Mouse (Mus musculus) intestine, postnatal 0 days (tissue): ENCODE measurements around the gene Tnfrsf11a. TPM values are rescaled to one million over a fixed set of nuclear protein-coding genes. Genes with fewer than 3 reads are reported as not detected.

ENCODE experiments used
- ATAC-seq: fragments of 200-750 bp; cut with Nextera tagmentation; 2 replicates; pipeline ENCODE4 v1.8.0; 2017; ENCODE audit warnings: mild to moderate bottlenecking, moderate TSS enrichment, moderate library complexity
- H3K27ac ChIP-seq: fragments of 300-500 bp; sonication (generic); 2 replicates; pipeline ENCODE4 v1.5.1; 2014; ENCODE audit warnings: mild to moderate bottlenecking, low read depth, low read length, moderate library complexity
- H3K27me3 ChIP-seq: fragments of 300-500 bp; sonication (generic); replicated peaks from 2 replicates; pipeline ENCODE4 v1.6.1; 2014; ENCODE audit warnings: low read length, mixed read lengths; ENCODE audit not compliant: control insufficient read depth, insufficient read depth
- H3K36me3 ChIP-seq: fragments of 300-500 bp; sonication (generic); 2 replicates; pipeline ENCODE4 v1.6.1; 2014; ENCODE audit warnings: mild to moderate bottlenecking, moderate library complexity; ENCODE audit not compliant: control insufficient read depth, insufficient read depth
- H3K4me1 ChIP-seq: fragments of 300-500 bp; sonication (generic); replicated peaks from 2 replicates; pipeline ENCODE4 v1.6.1; 2014; ENCODE audit warnings: antibody characterized with exemption, low read length, mixed read lengths; ENCODE audit not compliant: control insufficient read depth, insufficient read depth
- H3K4me2 ChIP-seq: fragments of 300-500 bp; sonication (generic); replicated peaks from 2 replicates; pipeline ENCODE4 v1.6.1; 2014; ENCODE audit warnings: low read depth, mild to moderate bottlenecking, moderate library complexity
- H3K4me3 ChIP-seq: fragments of 300-500 bp; sonication (generic); 2 replicates; pipeline ENCODE4 v1.5.1; 2014; ENCODE audit warnings: low read depth, low read length
- H3K9ac ChIP-seq: fragments of 300-500 bp; sonication (generic); 2 replicates; pipeline ENCODE4 v1.6.1; 2014; ENCODE audit warnings: mild to moderate bottlenecking, low read depth, low read length
- H3K9me3 ChIP-seq: fragments of 300-500 bp; sonication (generic); 2 replicates; pipeline ENCODE4 v1.6.1; 2016; ENCODE audit warnings: mixed run types; ENCODE audit not compliant: control insufficient read depth
- CTCF ChIP-seq: sonication (generic); IDR thresholded peaks from 2 replicates; pipeline ENCODE4 v1.5.1; 2016; ENCODE audit warnings: low read depth, mild to moderate bottlenecking, control low read depth, antibody characterized with exemption, moderate library complexity
- WGBS: fragments of 180-500 bp; shearing (Covaris S2); extraction: QIAGEN DNeasy Blood & Tissue Kit; methylation state at CpG from one replicate; pipeline ENCODE4 v1.1.7; 2014; 5-methylcytosine and 5-hydroxymethylcytosine counted together
- polyA plus RNA-seq: library from polyadenylated mRNA; unstranded; fragments of >200 nt; fragmentation: Nextera tagmentation; extraction: Ambion mirVana; gene quantifications from 2 replicates; pipeline ENCODE4 v1.2.1, GENCODE M21; 2015

Gene Tnfrsf11a
- polyA plus RNA-seq, result 23.4 and 24.3 TPM in 2 replicates

DNA sequence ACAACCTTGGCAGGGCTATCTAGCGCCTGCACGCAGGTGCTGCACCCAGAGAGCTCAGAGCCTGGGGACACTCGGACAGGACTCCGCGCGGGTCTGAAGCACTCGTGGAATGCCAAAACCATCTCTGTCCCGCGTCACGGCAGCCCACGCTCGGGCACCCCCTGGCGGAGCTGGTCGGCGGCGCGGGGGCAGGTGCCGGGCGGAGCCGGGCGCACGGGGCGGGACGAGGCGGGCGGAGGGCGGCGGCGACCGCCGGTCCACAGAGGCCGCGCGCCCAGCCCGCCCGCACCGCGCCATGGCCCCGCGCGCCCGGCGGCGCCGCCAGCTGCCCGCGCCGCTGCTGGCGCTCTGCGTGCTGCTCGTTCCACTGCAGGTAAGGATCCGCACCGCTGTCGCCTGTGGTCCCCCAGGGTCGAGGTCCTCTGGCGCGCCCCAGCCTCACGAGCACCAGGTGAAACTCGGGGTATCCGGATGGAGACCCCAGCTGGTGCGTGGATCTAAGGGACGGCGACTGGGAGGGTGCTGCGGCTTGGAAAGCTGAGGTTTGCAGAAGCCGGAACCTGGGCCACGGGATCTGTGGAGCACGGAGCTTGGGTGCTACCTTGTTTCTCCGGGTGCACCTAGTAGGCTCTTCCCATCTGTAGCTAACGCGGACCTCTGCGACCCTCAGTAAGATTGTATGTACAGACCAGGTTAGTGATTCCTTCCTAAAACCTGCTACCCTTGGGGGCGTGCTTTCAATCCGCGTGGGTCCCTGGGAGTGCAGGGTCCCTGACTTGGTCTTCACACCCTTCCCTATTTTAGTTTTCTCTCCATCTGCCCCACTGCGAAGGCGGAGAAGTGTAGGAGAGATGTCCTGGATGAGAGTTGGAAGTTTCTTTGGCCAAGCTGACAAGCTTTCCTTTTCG is at the start of gene Tnfrsf11a:
Tnfrsf11a (plus strand) TSS at position 262 of the 908 bp plus-strand sequence.
- peak within 1 kb of the TSS; percentile 91 for H3K4me2 ChIP-seq
- H3K4me3 ChIP-seq, result peak within 1 kb of the TSS; percentile 84
- no peaks in the 10 kb centered on the region for H3K4me1 ChIP-seq
- TF ChIP-seq CTCF, result peak; percentile 82
- H3K9me3 ChIP-seq, result no peaks in the 10 kb centered on the region
- H3K36me3 ChIP-seq, result no peaks in the 10 kb centered on the region; the same call in 1 of the 2 replicates
- peak within 1 kb of the TSS; percentile 76 for H3K9ac ChIP-seq
- H3K27me3 ChIP-seq, result no peaks in the 10 kb centered on the region
- ATAC-seq, result peak; percentile 74
- H3K27ac ChIP-seq, result peak within 1 kb of the TSS; percentile 86
- WGBS, result under 1% methylated on average over 57 of the region's 77 CpGs

DNA sequence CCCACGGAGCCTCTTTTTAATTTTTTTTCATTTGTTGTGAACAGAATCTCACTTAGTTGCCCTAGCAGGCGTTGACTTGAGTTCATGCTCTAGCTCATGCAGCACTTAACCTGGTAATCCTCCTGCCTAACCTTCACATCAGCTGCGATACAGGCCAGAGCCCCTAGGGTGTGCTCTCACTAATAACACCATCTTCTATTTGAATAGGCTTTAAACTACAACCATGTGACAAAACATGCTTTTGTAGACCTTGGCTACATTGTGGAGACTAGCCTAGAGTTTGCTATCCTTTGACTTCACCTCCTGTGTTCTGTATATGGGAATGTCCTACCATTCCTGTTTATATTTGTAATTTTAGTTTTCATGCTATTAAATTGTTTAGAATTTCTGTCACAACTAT is 45.2 kb upstream of the Tnfrsf11a start:
- peak; percentile 69; the same call in 1 of the 2 replicates for ATAC-seq
- WGBS, result 70% methylated on average over 3 of the region's 3 CpGs
- H3K9ac ChIP-seq, result no peak overlapping the region
- H3K27me3 ChIP-seq, result no peaks in the 10 kb centered on the region
- peak; percentile 69 for TF ChIP-seq CTCF
- no peaks in the 10 kb centered on the region for H3K4me1 ChIP-seq
- no peaks in the 10 kb centered on the region for H3K9me3 ChIP-seq
- peaks cover 16% of the 10 kb centered on the region; the same call in 1 of the 2 replicates for H3K36me3 ChIP-seq
- no peak overlapping the region for H3K4me3 ChIP-seq
- no peak overlapping the region for H3K4me2 ChIP-seq
- H3K27ac ChIP-seq, result no peak overlapping the region

DNA sequence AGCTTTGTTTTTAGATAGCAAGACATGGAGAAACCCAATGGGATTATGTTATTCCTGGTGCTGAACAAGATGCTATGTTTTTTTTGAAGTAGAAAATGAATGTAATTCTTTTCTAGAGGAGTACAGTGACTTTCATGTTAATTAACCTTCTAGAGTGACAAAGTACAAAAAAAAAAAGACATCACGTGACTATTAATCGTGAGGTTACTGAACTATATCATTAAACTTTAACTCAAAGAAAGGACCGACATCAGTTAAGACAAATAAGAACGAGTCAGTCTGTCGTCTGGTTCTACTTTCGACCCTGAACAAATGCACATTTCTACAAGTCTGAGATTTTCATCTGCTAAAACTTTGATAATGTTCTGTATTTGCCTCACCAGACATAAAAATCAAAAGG is 42.2 kb upstream of the Tnfrsf11a start:
- Histone ChIP-seq H3K27ac (no peak overlapping the region), H3K4me2 (no peak overlapping the region), H3K4me3 (no peak overlapping the region), H3K9ac (no peak overlapping the region), H3K4me1 (no peaks in the 10 kb centered on the region), H3K9me3 (no peaks in the 10 kb centered on the region), H3K27me3 (no peaks in the 10 kb centered on the region), H3K36me3 (peaks cover 27% of the 10 kb centered on the region)
- 48% methylated on average over 6 of the region's 6 CpGs for WGBS
- TF ChIP-seq CTCF, result no peak
- ATAC-seq, result peak; percentile 20; the same call in 1 of the 2 replicates

DNA sequence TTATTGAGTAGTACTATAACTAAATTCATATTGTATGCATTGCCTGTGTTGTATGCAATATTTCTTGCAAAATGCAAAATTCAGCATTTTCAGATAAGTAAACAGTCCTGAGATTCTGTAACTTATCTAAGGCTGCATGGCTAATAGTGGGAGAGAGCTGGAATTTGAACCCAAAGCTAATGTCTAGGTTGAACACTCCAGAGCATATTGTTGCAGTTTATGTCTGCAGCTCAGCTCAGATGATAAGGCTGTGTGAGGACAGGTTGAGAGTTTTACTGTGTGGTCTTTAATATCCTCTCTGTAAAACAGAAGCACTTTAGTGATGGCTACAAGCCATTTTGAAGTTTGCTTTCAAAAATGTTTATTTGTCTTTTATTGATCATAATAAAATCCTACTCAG is 41.0 kb upstream of the Tnfrsf11a start:
- Histone ChIP-seq H3K9ac (no peak overlapping the region), H3K4me2 (no peak overlapping the region), H3K9me3 (no peaks in the 10 kb centered on the region), H3K4me1 (no peaks in the 10 kb centered on the region), H3K27ac (no peak overlapping the region), H3K4me3 (no peak overlapping the region), H3K36me3 (peaks cover 35% of the 10 kb centered on the region), H3K27me3 (no peaks in the 10 kb centered on the region)
- peak; percentile 62 for ATAC-seq
- TF ChIP-seq CTCF, result no peak

DNA sequence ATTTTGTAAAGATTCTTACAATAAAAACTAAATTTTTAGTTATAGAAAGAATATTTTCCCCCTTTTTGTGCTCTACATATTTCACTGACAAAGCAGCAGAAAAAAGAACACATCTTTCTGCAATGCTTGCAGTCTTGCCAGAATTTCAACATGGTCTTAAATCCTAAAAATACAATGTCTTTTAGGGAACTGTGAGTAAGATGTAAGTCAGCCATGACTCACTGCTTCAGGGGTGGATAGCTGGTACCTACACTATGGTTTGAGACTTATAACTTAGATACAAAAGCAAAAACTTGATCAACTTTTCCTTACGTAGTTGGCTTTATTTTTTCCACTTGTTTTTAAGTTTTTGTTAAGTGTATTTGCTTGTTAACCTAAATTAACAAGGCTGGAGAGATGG is 38.0 kb upstream of the Tnfrsf11a start:
- Histone ChIP-seq H3K9ac (no peak overlapping the region), H3K4me2 (no peak overlapping the region), H3K36me3 (peaks cover 32% of the 10 kb centered on the region), H3K27me3 (no peaks in the 10 kb centered on the region), H3K27ac (no peak overlapping the region), H3K4me3 (no peak overlapping the region), H3K4me1 (no peaks in the 10 kb centered on the region), H3K9me3 (no peaks in the 10 kb centered on the region)
- no peak for ATAC-seq
- WGBS, result 94% methylated on average over 1 of the region's 1 CpGs
- TF ChIP-seq CTCF, result no peak

DNA sequence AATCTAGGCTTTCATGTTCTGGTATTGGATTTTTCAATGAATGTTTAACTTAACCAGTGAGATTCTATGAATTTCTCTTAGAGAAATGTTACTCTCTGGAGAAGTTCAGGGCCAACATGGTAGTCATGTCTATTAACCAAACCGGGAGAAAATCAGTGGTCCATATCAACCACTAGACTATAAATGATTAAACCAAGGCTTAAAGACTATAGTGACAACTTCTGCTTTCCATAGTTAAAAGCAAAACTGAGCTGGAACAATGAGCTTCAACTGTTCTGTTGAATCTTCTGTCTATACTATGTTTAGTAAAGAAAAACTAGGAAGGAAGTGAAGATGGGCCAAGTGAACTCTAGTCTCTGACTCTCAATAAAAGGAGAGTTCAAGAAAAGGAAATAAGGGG is 34.1 kb upstream of the Tnfrsf11a start:
- Histone ChIP-seq H3K4me2 (no peak overlapping the region), H3K4me3 (no peak overlapping the region), H3K27me3 (no peaks in the 10 kb centered on the region), H3K4me1 (no peaks in the 10 kb centered on the region), H3K27ac (0 out of 2 replicates have a peak overlapping the region, but pooled peaks have one; percentile 6), H3K9me3 (no peaks in the 10 kb centered on the region), H3K9ac (no peak overlapping the region), H3K36me3 (peaks cover 32% of the 10 kb centered on the region)
- 50% methylated on average over 1 of the region's 1 CpGs for WGBS
- TF ChIP-seq CTCF, result no peak
- ATAC-seq, result no peak
